Mouse (Mus musculus) C2C12 (cell line): Measurements from ENCODE around the gene Ube2t. TPM values are rescaled to one million over a fixed set of nuclear protein-coding genes. Genes with fewer than 3 reads are reported as not detected.

Experiments used
- H3K27me3 ChIP-seq: one replicate; pipeline ENCODE4 v1.6.1; 2011; ENCODE audit not compliant: control insufficient read depth, insufficient read depth, insufficient read length
- H3K36me3 ChIP-seq: one replicate; pipeline ENCODE4 v1.6.1; 2011; ENCODE audit not compliant: control insufficient read depth, insufficient read depth
- H3K4me3 ChIP-seq: one replicate; pipeline ENCODE4 v1.5.1; 2011; ENCODE audit warnings: mild to moderate bottlenecking, control low read depth; ENCODE audit not compliant: poor library complexity, insufficient read depth, severe bottlenecking
- H3K79me2 ChIP-seq: one replicate; pipeline ENCODE4 v1.6.1; 2011; ENCODE audit not compliant: control insufficient read depth, insufficient read depth
- H3K79me3 ChIP-seq: one replicate; pipeline ENCODE4 v1.6.1; 2011; ENCODE audit warnings: low read depth, control low read depth
- H3ac ChIP-seq: one replicate; pipeline ENCODE3; 2011; ENCODE audit warnings: low read depth; ENCODE audit not compliant: control insufficient read depth, insufficient read length
- CEBPB ChIP-seq: IDR thresholded peaks from one replicate; pipeline ENCODE4 v1.6.1; 2011; ENCODE audit warnings: low read depth, mild to moderate bottlenecking, control low read depth, moderate library complexity
- CTCF ChIP-seq: IDR thresholded peaks from one replicate; pipeline ENCODE4 v1.5.1; 2011; ENCODE audit not compliant: control insufficient read depth, insufficient read depth, insufficient read length
- FOSL1 ChIP-seq: IDR thresholded peaks from one replicate; pipeline ENCODE4 v1.8.0; 2011; ENCODE audit warnings: mild to moderate bottlenecking, low read length; ENCODE audit not compliant: poor library complexity, insufficient read depth, severe bottlenecking
- MAX ChIP-seq: IDR thresholded peaks from one replicate; pipeline ENCODE4 v1.6.1; 2011; ENCODE audit warnings: mild to moderate bottlenecking, control low read depth
- MYOD1 ChIP-seq: IDR thresholded peaks from one replicate; pipeline ENCODE4 v1.6.1; 2011; ENCODE audit warnings: low read depth; ENCODE audit not compliant: control insufficient read depth, insufficient read length
- MYOG ChIP-seq: IDR thresholded peaks from one replicate; pipeline ENCODE4 v1.6.1; 2011; ENCODE audit not compliant: control insufficient read depth, insufficient read length; ENCODE audit errors: extremely low read depth
- USF1 ChIP-seq: IDR thresholded peaks from one replicate; pipeline ENCODE4 v1.6.1; 2011; ENCODE audit warnings: low read depth, mild to moderate bottlenecking, control low read depth, moderate library complexity
- polyA plus RNA-seq: library from polyadenylated mRNA; unstranded; fragments of >200 nt; fragmentation: generic; extraction: Trizol; gene quantifications from one replicate; pipeline ENCODE4 v1.2.1, GENCODE M21; 2012; ENCODE audit warnings: missing spikeins

Gene Ube2t
- polyA plus RNA-seq, 1 experiment: 13.5 TPM

DNA sequence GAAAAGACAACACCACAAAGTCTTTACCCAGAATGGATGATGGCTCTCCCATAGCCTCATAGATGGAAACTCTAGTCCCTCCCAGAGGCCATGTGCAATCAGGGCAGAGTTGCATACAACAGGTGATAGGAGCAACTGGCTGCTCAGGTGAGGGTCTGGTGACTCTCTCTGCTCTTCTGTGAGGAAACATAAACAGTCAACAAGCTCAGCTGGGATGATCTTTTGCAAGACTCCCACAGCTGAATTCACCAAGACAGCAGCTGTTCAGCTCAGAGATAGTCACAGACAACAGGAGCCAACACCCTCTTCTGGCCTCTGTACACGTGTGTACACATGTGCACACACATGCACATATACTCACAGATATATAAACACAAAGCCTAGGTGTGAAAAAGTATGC is 24.1 kb upstream of the Ube2t start:
- peaks cover 18% of the 10 kb centered on the region for H3K79me2 ChIP-seq
- H3K36me3 ChIP-seq: no peaks in the 10 kb centered on the region
- peaks cover 4% of the 10 kb centered on the region for H3K79me3 ChIP-seq
- H3ac ChIP-seq: no peak overlapping the region
- TF ChIP-seq MYOG (no peak), USF1 (no peak)
- no peak overlapping the region for H3K4me3 ChIP-seq
- H3K27me3 ChIP-seq: no peaks in the 10 kb centered on the region

GRCm38 (mm10) chr1:134940863-134941262 is 21.5 kb upstream of the Ube2t start:
- no peak for TF ChIP-seq MAX
- TF ChIP-seq MYOG: no peak
- no peak for TF ChIP-seq USF1
- TF ChIP-seq CTCF: no peak
- no peak for TF ChIP-seq MYOD1
- no peak for TF ChIP-seq FOSL1
- TF ChIP-seq CEBPB: no peak
- peaks cover 19% of the 10 kb centered on the region for H3K79me2 ChIP-seq
- H3K36me3 ChIP-seq: no peaks in the 10 kb centered on the region
- no peaks in the 10 kb centered on the region for H3K27me3 ChIP-seq
- H3ac ChIP-seq: no peak overlapping the region
- peaks cover 4% of the 10 kb centered on the region for H3K79me3 ChIP-seq
- no peak overlapping the region for H3K4me3 ChIP-seq

DNA sequence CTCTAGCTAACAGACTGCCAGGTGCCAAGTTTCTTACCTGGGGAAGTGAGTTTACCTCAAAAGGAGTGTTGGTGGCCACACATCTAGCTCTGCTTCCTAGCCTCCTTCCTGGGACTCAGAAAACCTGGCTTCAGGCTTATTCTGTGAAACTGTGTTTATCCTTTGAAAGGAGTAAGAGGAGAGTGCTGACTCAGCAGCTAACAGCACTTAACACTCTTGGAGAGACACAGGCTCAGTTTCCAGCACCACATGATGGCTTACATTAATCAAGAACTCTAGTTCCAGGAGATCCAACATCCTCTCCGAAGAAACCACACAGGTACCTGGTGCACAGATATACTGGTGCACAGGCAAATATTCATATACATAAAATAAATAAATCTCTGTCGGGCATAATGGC is 19.5 kb upstream of the Ube2t start:
- Histone ChIP-seq H3K4me3 (no peak overlapping the region), H3K79me3 (peaks cover 2% of the 10 kb centered on the region), H3K36me3 (no peaks in the 10 kb centered on the region), H3K79me2 (peaks cover 25% of the 10 kb centered on the region), H3ac (no peak overlapping the region), H3K27me3 (no peaks in the 10 kb centered on the region)
- TF ChIP-seq FOSL1: no peak
- no peak for TF ChIP-seq CEBPB
- no peak for TF ChIP-seq MYOD1
- no peak for TF ChIP-seq USF1
- TF ChIP-seq MYOG: no peak
- no peak for TF ChIP-seq MAX
- TF ChIP-seq CTCF: no peak

- no peak overlapping the region for H3ac ChIP-seq
- no peak overlapping the region for H3K4me3 ChIP-seq
- no peaks in the 10 kb centered on the region for H3K27me3 ChIP-seq
- no peaks in the 10 kb centered on the region for H3K79me3 ChIP-seq
- H3K79me2 ChIP-seq: peaks cover 30% of the 10 kb centered on the region
- no peak for TF ChIP-seq CEBPB
- TF ChIP-seq MYOG: no peak
- no peak for TF ChIP-seq USF1
- TF ChIP-seq MAX: no peak
- no peak for TF ChIP-seq MYOD1
- no peak for TF ChIP-seq FOSL1
- TF ChIP-seq CTCF: no peak
- H3K36me3 ChIP-seq: no peaks in the 10 kb centered on the region
Measured at GRCm38 (mm10) chr1:134947590-134947989, 14.8 kb upstream of the Ube2t start.

GRCm38 (mm10) chr1:134949946-134950345 is 12.4 kb upstream of the Ube2t start:
- H3K27me3 ChIP-seq: no peaks in the 10 kb centered on the region
- no peaks in the 10 kb centered on the region for H3K36me3 ChIP-seq
- peaks cover 31% of the 10 kb centered on the region for H3K79me2 ChIP-seq
- TF ChIP-seq MYOG (no peak), FOSL1 (no peak), MAX (no peak), CEBPB (no peak), CTCF (no peak), USF1 (no peak), MYOD1 (no peak)
- H3ac ChIP-seq: no peak overlapping the region
- no peak overlapping the region for H3K4me3 ChIP-seq
- H3K79me3 ChIP-seq: no peaks in the 10 kb centered on the region

GRCm38 (mm10) chr1:134955050-134955636 is 7.2 kb upstream of the Ube2t start:
- H3ac ChIP-seq: peak overlapping the region; percentile 93
- H3K79me3 ChIP-seq: no peaks in the 10 kb centered on the region
- H3K36me3 ChIP-seq: no peaks in the 10 kb centered on the region
- H3K79me2 ChIP-seq: peaks cover 30% of the 10 kb centered on the region
- no peaks in the 10 kb centered on the region for H3K27me3 ChIP-seq
- TF ChIP-seq MYOD1 (no peak), CTCF (no peak), CEBPB (no peak), FOSL1 (no peak), USF1 (no peak), MAX (no peak), MYOG (no peak)
- H3K4me3 ChIP-seq: peak overlapping the region; percentile 74
